ENCODE assay signal across 18 mouse cellular contexts in genomic region chr16:89912686-89913375, GRCm38 (mm10).
A peak's percentile ranks its signal among the peaks of the same experiment; 100 is the strongest.
DNase-seq lines count a peak whose midpoint lies in the region; ATAC-seq and TF ChIP-seq lines count a peak whose summit lies in the region.
"Had no signal": no experiment of that assay in that cellular context is flagged by ENCODE, and none has a peak within 500 bp of the region (broad histone marks: within the 10 kb centered on the region; RNA-seq: fewer than 3 reads in every experiment).

No protein-coding gene starts in this region.

- H3K4me2 ChIP-seq in heart, embryonic 12.5 days: no peak overlapping the region
- H3K4me2 ChIP-seq in lung, embryonic 14.5 days: no peak overlapping the region
- no peak overlapping the region for H3K4me2 ChIP-seq in stomach, postnatal 0 days (replicated peaks; ENCODE audit: low read depth)
- H3K4me2 ChIP-seq: embryonic facial prominence, embryonic 12.5 days; heart, embryonic 13.5 days; hindbrain, embryonic 14.5 days; intestine, embryonic 15.5 days; liver, embryonic 11.5 days; neural tube, embryonic 12.5 days had no signal

- no peaks in the 10 kb centered on the region for H3K9me3 ChIP-seq in heart, embryonic 12.5 days (replicated peaks)
- H3K9me3 ChIP-seq in lung, embryonic 14.5 days (ENCODE audit: low read depth, low read length): no peaks in the 10 kb centered on the region
- H3K9me3 ChIP-seq in stomach, postnatal 0 days (ENCODE audit: control insufficient read depth, low read length): no peaks in the 10 kb centered on the region
- H3K9me3 ChIP-seq: embryonic facial prominence, embryonic 12.5 days; heart, embryonic 13.5 days; intestine, embryonic 15.5 days; neural tube, embryonic 12.5 days had no signal

- H3K36me3 ChIP-seq in heart, embryonic 12.5 days: no peaks in the 10 kb centered on the region
- H3K36me3 ChIP-seq in lung, embryonic 14.5 days (ENCODE audit: insufficient read depth): no peaks in the 10 kb centered on the region
- no peaks in the 10 kb centered on the region for H3K36me3 ChIP-seq in stomach, postnatal 0 days (ENCODE audit: control insufficient read depth, insufficient read depth, low read length)
- H3K36me3 ChIP-seq in thymus, adult 2 months (ENCODE audit: control insufficient read depth, insufficient read depth, low read length): no peaks in the 10 kb centered on the region
- H3K36me3 ChIP-seq: embryonic facial prominence, embryonic 12.5 days; heart, embryonic 13.5 days; intestine, embryonic 15.5 days; neural tube, embryonic 12.5 days had no signal

- H3K4me3 ChIP-seq in heart, embryonic 12.5 days: no peak overlapping the region
- no peak overlapping the region for H3K4me3 ChIP-seq in lung, embryonic 14.5 days (ENCODE audit: low read depth, low read length)
- H3K4me3 ChIP-seq in stomach, postnatal 0 days (ENCODE audit: low read depth, low read length): no peak overlapping the region
- H3K4me3 ChIP-seq in thymus, adult 2 months (ENCODE audit: control insufficient read depth, insufficient read depth, low read length): no peak overlapping the region
- H3K4me3 ChIP-seq: embryonic facial prominence, embryonic 12.5 days; heart, embryonic 13.5 days; intestine, embryonic 15.5 days; neural tube, embryonic 12.5 days had no signal

- no peak overlapping the region for H3K27ac ChIP-seq in heart, embryonic 12.5 days (ENCODE audit: poor library complexity, severe bottlenecking)
- no peak overlapping the region for H3K27ac ChIP-seq in lung, embryonic 14.5 days (ENCODE audit: low read depth)
- H3K27ac ChIP-seq in stomach, postnatal 0 days (replicated peaks): peak overlapping the region; percentile 30; the same call in 1 of the 2 replicates
- no peak overlapping the region for H3K27ac ChIP-seq in thymus, adult 2 months (ENCODE audit: control insufficient read depth, insufficient read depth, low read length)
- H3K27ac ChIP-seq: embryonic facial prominence, embryonic 12.5 days; heart, embryonic 13.5 days; hindbrain, embryonic 14.5 days; intestine, embryonic 15.5 days; neural tube, embryonic 12.5 days had no signal

- intact Hi-C loops in heart, postnatal 10 days (cut with DNase I): no loop called here

- peaks cover 11% of the 10 kb centered on the region for H3K4me1 ChIP-seq in heart, embryonic 12.5 days (replicated peaks)
- H3K4me1 ChIP-seq in lung, embryonic 14.5 days (ENCODE audit: insufficient read depth): no peaks in the 10 kb centered on the region
- H3K4me1 ChIP-seq in stomach, postnatal 0 days (replicated peaks; ENCODE audit: control insufficient read depth, insufficient read depth): 0 out of 2 replicates have a peak, but pooled peaks cover 2% of the 10 kb centered on the region
- H3K4me1 ChIP-seq in thymus, adult 2 months (replicated peaks; ENCODE audit: control insufficient read depth, insufficient read depth, low read length): peaks cover 3% of the 10 kb centered on the region; the same call in 1 of the 2 replicates
- H3K4me1 ChIP-seq: intestine, embryonic 15.5 days had no signal

- 73% methylated on average over 8 of the region's 8 CpGs for WGBS in heart, embryonic 12.5 days
- 65% methylated on average over 8 of the region's 8 CpGs for WGBS in lung, embryonic 14.5 days
- WGBS in stomach, postnatal 0 days: 61% methylated on average over 8 of the region's 8 CpGs
- 78% methylated on average over 8 of the region's 8 CpGs for WGBS in thymus, adult 2 months

- no peak for TF ChIP-seq EP300 in stomach, postnatal 0 days (optimal IDR thresholded peaks at IDR 0.05)

- no peak for TF ChIP-seq POLR2A in thymus, adult 2 months (IDR thresholded peaks at IDR 0.05; ENCODE audit: control insufficient read depth, extremely low read depth, insufficient read depth, low read length, poor library complexity)

- TF ChIP-seq CTCF in lung, embryonic 14.5 days (IDR thresholded peaks at IDR 0.05; ENCODE audit: low read depth): no peak
- no peak for TF ChIP-seq CTCF in stomach, postnatal 0 days (IDR thresholded peaks at IDR 0.05; ENCODE audit: low read depth)
- no peak for TF ChIP-seq CTCF in thymus, adult 2 months (IDR thresholded peaks at IDR 0.05; ENCODE audit: borderline replicate concordance, control insufficient read depth, extremely low read depth, insufficient read depth, low read length, poor library complexity)

- H3K9ac ChIP-seq in heart, embryonic 12.5 days: no peak overlapping the region
- no peak overlapping the region for H3K9ac ChIP-seq in lung, embryonic 14.5 days
- H3K9ac ChIP-seq in stomach, postnatal 0 days (ENCODE audit: low read length): no peak overlapping the region
- H3K9ac ChIP-seq: embryonic facial prominence, embryonic 12.5 days; heart, embryonic 13.5 days; hindbrain, embryonic 14.5 days; intestine, embryonic 15.5 days; neural tube, embryonic 12.5 days had no signal

- ATAC-seq in heart, embryonic 12.5 days (ENCODE audit: insufficient number of reproducible peaks, low FRiP score): no peak
- ATAC-seq in lung, embryonic 14.5 days (ENCODE audit: insufficient read depth): no peak
- ATAC-seq in stomach, postnatal 0 days (ENCODE audit: low FRiP score, low TSS enrichment): no peak
- ATAC-seq: forebrain, embryonic 14.5 days; intestine, embryonic 15.5 days had no signal

- H3K27me3 ChIP-seq in heart, embryonic 12.5 days (replicated peaks): no peaks in the 10 kb centered on the region
- no peaks in the 10 kb centered on the region for H3K27me3 ChIP-seq in lung, embryonic 14.5 days (ENCODE audit: insufficient read depth, low read length)
- H3K27me3 ChIP-seq in stomach, postnatal 0 days (ENCODE audit: control insufficient read depth, insufficient read depth, low read length): no peaks in the 10 kb centered on the region
- H3K27me3 ChIP-seq in thymus, adult 2 months (ENCODE audit: control insufficient read depth, insufficient read depth, low read length): no peaks in the 10 kb centered on the region
- H3K27me3 ChIP-seq: embryonic facial prominence, embryonic 12.5 days; heart, embryonic 13.5 days; intestine, embryonic 15.5 days; neural tube, embryonic 12.5 days had no signal

- DNase-seq in heart, adult 9 months (ENCODE audit: low spot score in 2 of 2): peak; percentile 29 to 33
- DNase-seq in lung, embryonic 14.5 days: peak; percentile 61
- DNase-seq in lung, postnatal 25 days (ENCODE audit: low spot score): no peak
- peak; percentile 55 to 56 for DNase-seq in heart, postnatal 10 days
- no peak for DNase-seq in stomach, postnatal 0 days (ENCODE audit: low spot score)
- DNase-seq in thymus, adult 2 months: no peak
- DNase-seq: adrenal gland, adult 2 months; lung, adult 2 months; right cerebral cortex, postnatal 4 days; thymus, postnatal 25 days had no signal

Comparison
In these comparisons a context has a peak if more than half of its experiments do, and no peak if none do; other contexts are left out.
1. DNase-seq: peak in heart, adult 9 months (2 of 2), lung, embryonic 14.5 days (single experiment) and heart, postnatal 10 days (2 of 2); none in lung, postnatal 25 days (single experiment), stomach, postnatal 0 days (single experiment) and thymus, adult 2 months (single experiment).